Mouse (Mus musculus): Measurements from ENCODE around the gene Pdcd1. TPM values are rescaled to one million over a fixed set of nuclear protein-coding genes. Genes with fewer than 3 reads are reported as not detected.

Gene Pdcd1
- 0.13 TPM in 1 of 2 replicates, not detected in the other for polyA plus RNA-seq (2014; fragmentation: Nextera tagmentation; extraction: Ambion mirVana)

- H3K27me3 ChIP-seq (ENCODE audit: control insufficient read depth, insufficient read depth, low read length), result no peaks in the 10 kb centered on the region
- no peaks in the 10 kb centered on the region for H3K4me1 ChIP-seq (ENCODE audit: control insufficient read depth, insufficient read depth, low read length)
- H3K9ac ChIP-seq (ENCODE audit: low read length), result no peak within 1 kb of the TSS
- no peak for DNase-seq (ENCODE audit: low spot score)
- 53% methylated on average over 6 of the region's 6 CpGs for WGBS
- H3K36me3 ChIP-seq (ENCODE audit: control insufficient read depth, insufficient read depth, low read length), result no peaks in the 10 kb centered on the region
- H3K9me3 ChIP-seq (ENCODE audit: control insufficient read depth, low read length), result no peaks in the 10 kb centered on the region
- no peak for ATAC-seq (ENCODE audit: insufficient number of reproducible peaks, low FRiP score, low TSS enrichment, low read depth)
- no peak within 1 kb of the TSS for H3K4me3 ChIP-seq (ENCODE audit: low read depth, low read length)
- H3K4me2 ChIP-seq (ENCODE audit: low read depth, severe bottlenecking), result no peak within 1 kb of the TSS
- no peak within 1 kb of the TSS for H3K27ac ChIP-seq (replicated peaks; ENCODE audit: low read depth, low read length)
Measured at GRCm38 (mm10) chr1:94052373-94052772, at the start of gene Pdcd1. Pdcd1 (minus strand) TSS chr1:94052553.

GRCm38 (mm10) chr1:94091788-94092187 is 39.4 kb upstream of the Pdcd1 start:
- no peaks in the 10 kb centered on the region for H3K9me3 ChIP-seq (ENCODE audit: control insufficient read depth, low read length)
- H3K4me2 ChIP-seq (ENCODE audit: low read depth, severe bottlenecking), result no peak overlapping the region
- no peak for DNase-seq (ENCODE audit: low spot score)
- 80% methylated on average over 1 of the region's 1 CpGs for WGBS
- H3K9ac ChIP-seq (ENCODE audit: low read length), result no peak overlapping the region
- no peak for ATAC-seq (ENCODE audit: insufficient number of reproducible peaks, low FRiP score, low TSS enrichment, low read depth)
- no peak overlapping the region for H3K4me3 ChIP-seq (ENCODE audit: low read depth, low read length)
- no peaks in the 10 kb centered on the region for H3K4me1 ChIP-seq (ENCODE audit: control insufficient read depth, insufficient read depth, low read length)
- no peaks in the 10 kb centered on the region for H3K36me3 ChIP-seq (ENCODE audit: control insufficient read depth, insufficient read depth, low read length)
- H3K27me3 ChIP-seq (ENCODE audit: control insufficient read depth, insufficient read depth, low read length), result no peaks in the 10 kb centered on the region
- no peak overlapping the region for H3K27ac ChIP-seq (replicated peaks; ENCODE audit: low read depth, low read length)

- no peak for DNase-seq (ENCODE audit: low spot score)
- no peak overlapping the region for H3K9ac ChIP-seq (ENCODE audit: low read length)
- no peak overlapping the region for H3K27ac ChIP-seq (replicated peaks; ENCODE audit: low read depth, low read length)
- 89% methylated on average over 5 of the region's 5 CpGs for WGBS
- H3K4me3 ChIP-seq (ENCODE audit: low read depth, low read length), result no peak overlapping the region
- H3K27me3 ChIP-seq (ENCODE audit: control insufficient read depth, insufficient read depth, low read length), result no peaks in the 10 kb centered on the region
- no peaks in the 10 kb centered on the region for H3K36me3 ChIP-seq (ENCODE audit: control insufficient read depth, insufficient read depth, low read length)
- no peak overlapping the region for H3K4me2 ChIP-seq (ENCODE audit: low read depth, severe bottlenecking)
- H3K9me3 ChIP-seq (ENCODE audit: control insufficient read depth, low read length), result no peaks in the 10 kb centered on the region
- H3K4me1 ChIP-seq (ENCODE audit: control insufficient read depth, insufficient read depth, low read length), result no peaks in the 10 kb centered on the region
- ATAC-seq (ENCODE audit: insufficient number of reproducible peaks, low FRiP score, low TSS enrichment, low read depth), result no peak
Measured at GRCm38 (mm10) chr1:94086311-94086898, 34.1 kb upstream of the Pdcd1 start.

- Histone ChIP-seq H3K27me3 (ENCODE audit: control insufficient read depth, insufficient read depth, low read length) (no peaks in the 10 kb centered on the region), H3K4me2 (ENCODE audit: low read depth, severe bottlenecking) (no peak overlapping the region), H3K36me3 (ENCODE audit: control insufficient read depth, insufficient read depth, low read length) (no peaks in the 10 kb centered on the region), H3K4me3 (ENCODE audit: low read depth, low read length) (no peak overlapping the region), H3K9ac (ENCODE audit: low read length) (no peak overlapping the region), H3K4me1 (ENCODE audit: control insufficient read depth, insufficient read depth, low read length) (no peaks in the 10 kb centered on the region), H3K27ac (replicated peaks; ENCODE audit: low read depth, low read length) (no peak overlapping the region), H3K9me3 (ENCODE audit: control insufficient read depth, low read length) (no peaks in the 10 kb centered on the region)
- DNase-seq (ENCODE audit: low spot score) (no peak), ATAC-seq (ENCODE audit: insufficient number of reproducible peaks, low FRiP score, low TSS enrichment, low read depth) (no peak)
- 88% methylated on average over 5 of the region's 5 CpGs for WGBS
Measured at GRCm38 (mm10) chr1:94085324-94086105, 33.2 kb upstream of the Pdcd1 start.

- 0 out of 2 replicates have a peak, but pooled peaks cover 3% of the 10 kb centered on the region for H3K27me3 ChIP-seq (ENCODE audit: control insufficient read depth, insufficient read depth, low read length)
- no peak overlapping the region for H3K4me3 ChIP-seq (ENCODE audit: low read depth, low read length)
- H3K4me2 ChIP-seq (ENCODE audit: low read depth, severe bottlenecking), result no peak overlapping the region
- H3K36me3 ChIP-seq (ENCODE audit: control insufficient read depth, insufficient read depth, low read length), result no peaks in the 10 kb centered on the region
- no peaks in the 10 kb centered on the region for H3K4me1 ChIP-seq (ENCODE audit: control insufficient read depth, insufficient read depth, low read length)
- peak; percentile 16 for DNase-seq (ENCODE audit: low spot score)
- no peaks in the 10 kb centered on the region for H3K9me3 ChIP-seq (ENCODE audit: control insufficient read depth, low read length)
- no peak overlapping the region for H3K9ac ChIP-seq (ENCODE audit: low read length)
- ATAC-seq (ENCODE audit: insufficient number of reproducible peaks, low FRiP score, low TSS enrichment, low read depth), result no peak
- 73% methylated on average over 6 of the region's 6 CpGs for WGBS
- no peak overlapping the region for H3K27ac ChIP-seq (replicated peaks; ENCODE audit: low read depth, low read length)
Measured at GRCm38 (mm10) chr1:94081761-94082160, 29.4 kb upstream of the Pdcd1 start.

GRCm38 (mm10) chr1:94081191-94081590 is 28.8 kb upstream of the Pdcd1 start:
- Histone ChIP-seq H3K4me2 (ENCODE audit: low read depth, severe bottlenecking) (no peak overlapping the region), H3K27ac (replicated peaks; ENCODE audit: low read depth, low read length) (no peak overlapping the region)
- WGBS, result 50% methylated on average over 11 of the region's 11 CpGs

GRCm38 (mm10) chr1:94080718-94081117 is 28.4 kb upstream of the Pdcd1 start:
- H3K4me1 ChIP-seq (ENCODE audit: control insufficient read depth, insufficient read depth, low read length), result no peaks in the 10 kb centered on the region
- H3K36me3 ChIP-seq (ENCODE audit: control insufficient read depth, insufficient read depth, low read length), result no peaks in the 10 kb centered on the region
- 0 out of 2 replicates have a peak, but pooled peaks cover 3% of the 10 kb centered on the region for H3K27me3 ChIP-seq (ENCODE audit: control insufficient read depth, insufficient read depth, low read length)
- no peak overlapping the region for H3K4me2 ChIP-seq (ENCODE audit: low read depth, severe bottlenecking)
- DNase-seq (ENCODE audit: low spot score) (no peak), ATAC-seq (ENCODE audit: insufficient number of reproducible peaks, low FRiP score, low TSS enrichment, low read depth) (no peak)
- no peak overlapping the region for H3K4me3 ChIP-seq (ENCODE audit: low read depth, low read length)
- H3K9me3 ChIP-seq (ENCODE audit: control insufficient read depth, low read length), result no peaks in the 10 kb centered on the region
- WGBS, result 50% methylated on average over 15 of the region's 15 CpGs
- H3K27ac ChIP-seq (replicated peaks; ENCODE audit: low read depth, low read length), result no peak overlapping the region
- no peak overlapping the region for H3K9ac ChIP-seq (ENCODE audit: low read length)

More at GRCm38 (mm10) chr1:94081191-94081590, 28.8 kb upstream of the Pdcd1 start:
- DNase-seq (ENCODE audit: low spot score) (no peak), ATAC-seq (ENCODE audit: insufficient number of reproducible peaks, low FRiP score, low TSS enrichment, low read depth) (no peak)
- no peaks in the 10 kb centered on the region for H3K9me3 ChIP-seq (ENCODE audit: control insufficient read depth, low read length)
- no peak overlapping the region for H3K9ac ChIP-seq (ENCODE audit: low read length)
- no peaks in the 10 kb centered on the region for H3K36me3 ChIP-seq (ENCODE audit: control insufficient read depth, insufficient read depth, low read length)
- H3K27me3 ChIP-seq (ENCODE audit: control insufficient read depth, insufficient read depth, low read length), result 0 out of 2 replicates have a peak, but pooled peaks cover 3% of the 10 kb centered on the region
- no peaks in the 10 kb centered on the region for H3K4me1 ChIP-seq (ENCODE audit: control insufficient read depth, insufficient read depth, low read length)
- H3K4me3 ChIP-seq (ENCODE audit: low read depth, low read length), result no peak overlapping the region

GRCm38 (mm10) chr1:94078835-94079440 is 26.6 kb upstream of the Pdcd1 start:
- DNase-seq (ENCODE audit: low spot score) (peak; percentile 89), ATAC-seq (ENCODE audit: insufficient number of reproducible peaks, low FRiP score, low TSS enrichment, low read depth) (peak; percentile 78)
- H3K36me3 ChIP-seq (ENCODE audit: control insufficient read depth, insufficient read depth, low read length), result no peaks in the 10 kb centered on the region
- no peak overlapping the region for H3K4me3 ChIP-seq (ENCODE audit: low read depth, low read length)
- H3K4me2 ChIP-seq (ENCODE audit: low read depth, severe bottlenecking), result no peak overlapping the region
- H3K9ac ChIP-seq (ENCODE audit: low read length), result no peak overlapping the region
- H3K27ac ChIP-seq (replicated peaks; ENCODE audit: low read depth, low read length), result no peak overlapping the region
- WGBS, result 4% methylated on average over 9 of the region's 9 CpGs
- no peaks in the 10 kb centered on the region for H3K4me1 ChIP-seq (ENCODE audit: control insufficient read depth, insufficient read depth, low read length)
- no peaks in the 10 kb centered on the region for H3K9me3 ChIP-seq (ENCODE audit: control insufficient read depth, low read length)
- H3K27me3 ChIP-seq (ENCODE audit: control insufficient read depth, insufficient read depth, low read length), result 0 out of 2 replicates have a peak, but pooled peaks cover 3% of the 10 kb centered on the region

All from limb, embryonic 11.5 days (tissue).